Mouse (Mus musculus) ovary, postnatal 14 days (tissue): Measurements from ENCODE around the gene Elf2.
"Not testable (repeated sequence)": the region's sequence is repeated elsewhere in the genome, so short reads cannot be mapped to it uniquely, and the experiment has no call there.

ENCODE experiments used
- DNase-seq: peaks from one replicate; pipeline ENCODE4 v3.0.0; 2022; ENCODE audit warnings: low spot score

The Elf2 gene

DNA sequence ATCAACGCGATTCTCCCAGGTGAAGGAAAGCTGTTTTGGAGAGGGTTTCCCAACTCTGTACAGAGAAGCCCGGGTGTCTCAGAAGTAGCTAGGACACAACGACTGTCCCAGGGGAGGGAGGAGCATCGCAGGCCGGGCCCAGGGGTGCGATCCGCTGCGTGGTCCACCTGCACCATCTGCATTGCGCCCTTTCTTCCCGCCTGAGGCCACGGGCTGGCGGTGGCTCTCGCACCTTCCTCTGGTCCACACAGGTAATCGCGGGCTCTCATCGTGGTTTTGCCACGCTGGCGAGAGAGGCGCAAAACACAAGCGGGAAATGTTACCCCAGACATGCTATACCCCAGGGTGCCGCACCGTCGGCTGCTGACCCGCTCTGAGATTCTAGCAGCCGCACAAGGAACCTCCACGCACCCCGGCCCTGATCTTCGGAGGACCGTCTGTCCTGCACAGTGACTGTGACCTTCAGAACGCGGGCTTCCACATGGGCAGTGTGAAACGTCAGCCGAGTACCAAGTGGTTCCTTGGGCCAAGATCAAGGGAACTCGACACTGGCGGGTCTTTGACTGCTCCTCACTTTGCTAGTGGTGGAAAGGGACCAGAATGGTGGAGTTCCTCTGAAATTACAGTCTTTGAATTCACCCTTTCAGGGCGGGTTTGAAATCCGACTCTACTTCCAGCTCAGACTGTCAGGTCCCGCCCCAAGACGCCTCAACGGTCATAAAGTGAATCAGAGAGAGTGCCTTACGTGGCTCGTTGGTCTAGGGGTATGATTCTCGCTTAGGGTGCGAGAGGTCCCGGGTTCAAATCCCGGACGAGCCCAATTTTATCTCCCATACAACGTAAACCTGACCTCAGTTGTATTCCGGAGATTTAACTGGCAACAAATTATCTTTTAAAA lies 18.4 kb upstream of the Elf2 start:
- peak; percentile 61 for DNase-seq

DNA sequence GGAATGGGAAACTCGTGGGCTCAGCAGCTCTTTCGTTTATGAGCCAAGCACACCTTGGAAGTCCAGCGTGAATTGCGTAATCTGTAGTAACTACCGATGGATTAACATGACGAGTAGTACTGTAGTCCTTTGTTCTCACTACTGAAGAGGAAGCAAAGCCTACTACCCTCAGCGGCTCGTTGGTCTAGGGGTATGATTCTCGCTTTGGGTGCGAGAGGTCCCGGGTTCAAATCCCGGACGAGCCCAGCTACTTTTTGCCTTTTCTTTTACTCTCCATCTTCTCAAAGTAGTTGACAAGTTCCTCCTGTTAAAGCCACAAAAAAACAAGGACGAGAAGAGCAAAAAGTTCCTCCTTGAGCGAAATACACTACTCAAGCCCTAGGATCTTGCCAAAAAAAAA lies 17.7 kb upstream of the Elf2 start:
- DNase-seq, result peak; percentile 58

DNA sequence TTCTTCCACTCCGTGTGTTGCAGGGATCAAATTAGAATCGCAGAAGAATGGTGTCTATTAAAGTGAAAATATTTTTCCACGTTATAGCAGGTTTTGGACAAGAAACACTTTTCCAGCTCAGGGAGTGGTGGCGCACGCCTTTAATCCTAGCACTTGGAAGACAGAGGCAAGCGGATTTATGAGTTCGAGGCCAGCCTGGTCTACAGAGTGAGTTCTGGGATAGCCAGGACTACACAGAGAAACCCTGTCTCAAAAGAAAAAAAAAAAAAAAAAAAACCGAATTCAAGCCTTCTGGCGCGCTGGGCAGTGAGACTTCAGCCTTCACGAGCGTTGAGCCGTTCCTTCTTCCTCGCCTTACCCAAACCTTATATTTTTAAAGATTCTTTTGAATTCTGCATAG lies 17.2 kb upstream of the Elf2 start:
- no peak for DNase-seq

DNA sequence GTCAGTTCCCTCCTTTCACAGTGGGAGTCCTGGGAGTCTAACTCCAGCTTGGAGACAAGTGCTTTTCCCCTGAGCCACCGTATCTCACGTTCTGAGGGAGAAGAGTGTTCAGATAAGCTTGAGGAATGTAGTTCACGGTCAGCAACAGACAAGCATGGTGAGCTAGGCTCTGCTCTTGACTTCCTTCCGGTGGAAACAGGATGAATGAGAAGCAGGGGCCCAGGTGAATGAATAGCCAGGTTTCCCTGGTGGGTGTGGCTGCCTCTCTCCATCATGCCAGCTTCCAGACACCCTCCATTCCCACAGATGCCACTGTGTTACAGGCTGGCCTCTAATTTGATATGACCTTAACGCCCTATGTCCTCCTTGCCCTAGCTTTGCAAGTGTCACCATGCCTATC lies 16.6 kb upstream of the Elf2 start:
- DNase-seq, result no peak

DNA sequence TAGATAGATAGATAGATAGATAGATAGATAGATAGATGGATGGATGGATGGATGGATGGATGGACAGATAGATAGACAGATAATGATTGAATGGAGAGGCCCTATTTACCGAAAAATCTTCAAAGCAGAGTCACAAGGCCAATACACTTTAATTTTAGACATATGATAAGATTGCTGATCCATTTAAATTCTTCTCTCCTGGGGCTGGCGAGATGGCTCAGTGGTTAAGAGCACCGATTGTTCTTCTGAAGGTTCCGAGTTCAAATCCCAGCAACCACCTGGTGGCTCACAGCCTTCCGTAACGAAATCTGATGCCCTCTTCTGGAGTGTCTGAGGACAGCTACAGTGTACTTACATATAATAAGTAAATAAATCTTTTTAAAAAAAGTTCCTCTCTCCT lies 14.5 kb upstream of the Elf2 start:
- DNase-seq, result not testable (repeated sequence)

GRCm38 (mm10) chr3:51354034-51354427 lies 13.6 kb upstream of the Elf2 start:
- no peak for DNase-seq

DNA sequence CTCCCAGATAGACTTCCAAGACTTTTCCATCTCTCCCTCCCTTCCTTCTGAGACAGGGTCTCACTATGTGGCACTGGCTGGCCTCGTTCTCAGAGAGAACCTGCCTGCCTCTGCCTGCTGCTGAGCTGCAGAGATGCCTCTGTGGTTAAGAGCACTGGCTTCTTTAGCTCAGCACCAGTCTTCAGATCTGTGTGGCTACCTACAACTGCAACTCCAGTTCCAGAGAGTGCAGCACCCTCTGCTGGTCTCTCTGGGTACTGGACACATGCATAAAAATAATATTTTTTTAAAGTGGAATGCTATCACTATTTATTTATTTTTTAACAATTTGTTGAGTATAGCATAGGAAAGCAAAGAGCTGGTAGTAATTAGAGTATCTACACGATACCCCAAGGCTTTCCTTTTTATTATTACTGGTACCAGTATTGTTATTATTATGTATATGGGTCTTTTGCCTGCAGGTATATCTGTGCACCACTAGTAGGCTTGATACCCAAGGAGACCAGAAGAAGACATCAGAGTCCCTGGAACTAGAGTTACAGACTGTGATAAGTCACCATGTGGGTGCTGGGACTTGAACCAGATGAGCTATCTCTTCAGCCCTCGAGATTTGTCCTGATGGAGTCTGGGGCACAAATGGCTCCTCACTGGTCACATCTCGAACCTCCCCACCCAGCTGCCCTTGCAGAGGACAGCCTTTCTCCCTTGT lies 13.0 kb upstream of the Elf2 start:
- no peak for DNase-seq

DNA sequence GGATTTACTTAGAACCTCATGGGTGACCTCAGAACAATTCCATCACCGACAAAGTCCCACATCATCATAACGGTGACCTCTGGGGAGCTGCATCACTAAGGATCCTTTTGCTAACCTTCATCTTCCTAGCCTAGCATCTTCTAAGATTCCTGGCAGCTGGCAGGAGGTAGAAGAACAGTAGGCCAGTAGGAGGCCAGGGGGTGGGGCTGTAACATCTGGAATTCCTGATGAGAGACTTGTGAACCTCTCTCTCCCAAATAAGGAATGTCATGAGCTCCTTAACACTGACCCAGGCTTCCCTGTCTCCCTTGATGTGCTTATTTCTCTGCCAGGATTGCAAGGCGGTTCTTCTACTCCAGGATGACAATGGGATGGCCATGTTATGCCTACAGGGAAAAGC lies 10.3 kb upstream of the Elf2 start:
- DNase-seq, result no peak

DNA sequence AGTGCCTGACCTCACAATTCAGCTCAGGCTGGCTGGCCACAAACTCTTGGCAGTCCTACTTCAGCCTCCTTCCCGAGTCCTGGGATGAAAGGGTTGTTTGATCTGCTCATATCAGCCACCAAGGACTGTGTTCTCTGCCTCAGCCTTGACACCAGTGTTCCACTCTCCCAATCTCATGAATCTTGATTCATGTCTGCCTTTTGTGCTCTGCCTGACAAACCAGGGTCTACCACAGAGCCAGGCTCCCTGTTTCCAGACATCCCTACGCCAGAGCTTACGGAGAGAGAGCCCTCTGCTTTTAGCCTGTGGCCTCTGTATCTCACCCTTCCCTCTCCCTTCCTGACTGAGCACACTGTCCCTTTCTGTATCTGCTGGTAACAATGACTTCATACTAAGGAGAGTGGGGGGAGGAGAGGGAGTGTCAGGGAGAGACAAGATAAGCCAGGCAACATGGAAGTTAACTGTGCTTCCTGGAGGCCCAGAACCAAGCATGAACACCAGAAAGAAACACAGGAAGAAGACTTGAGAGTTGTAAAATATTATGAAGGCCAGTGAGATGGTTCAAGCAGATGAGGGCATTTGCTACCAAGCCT lies 8.3 kb upstream of the Elf2 start:
- no peak for DNase-seq

GRCm38 (mm10) chr3:51345017-51345416 lies 4.6 kb upstream of the Elf2 start:
- not testable (repeated sequence) for DNase-seq

DNA sequence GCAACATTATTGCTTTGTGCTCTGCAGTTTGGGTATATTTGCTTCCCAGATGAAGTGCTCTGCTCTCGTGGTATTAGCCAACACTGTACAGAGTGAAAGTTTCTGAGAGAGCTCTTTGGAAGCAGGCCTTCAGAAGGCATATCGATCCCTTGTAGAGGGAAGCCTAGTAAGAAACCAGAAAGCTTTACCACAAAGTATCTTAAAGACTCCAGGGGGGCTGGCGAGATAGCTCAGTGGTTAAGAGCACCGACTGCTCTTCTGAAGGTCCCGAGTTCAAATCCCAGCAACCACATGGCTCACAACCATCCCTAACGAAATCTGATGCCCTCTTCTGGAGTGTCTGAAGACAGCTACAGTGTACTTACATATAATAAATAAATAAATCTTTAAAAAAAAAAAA lies 3.7 kb upstream of the Elf2 start:
- not testable (repeated sequence) for DNase-seq

- no peak for DNase-seq
Measured at GRCm38 (mm10) chr3:51343260-51343659, 2.8 kb upstream of the Elf2 start.

GRCm38 (mm10) chr3:51342152-51342551 lies 1.7 kb upstream of the Elf2 start:
- no peak for DNase-seq

DNA sequence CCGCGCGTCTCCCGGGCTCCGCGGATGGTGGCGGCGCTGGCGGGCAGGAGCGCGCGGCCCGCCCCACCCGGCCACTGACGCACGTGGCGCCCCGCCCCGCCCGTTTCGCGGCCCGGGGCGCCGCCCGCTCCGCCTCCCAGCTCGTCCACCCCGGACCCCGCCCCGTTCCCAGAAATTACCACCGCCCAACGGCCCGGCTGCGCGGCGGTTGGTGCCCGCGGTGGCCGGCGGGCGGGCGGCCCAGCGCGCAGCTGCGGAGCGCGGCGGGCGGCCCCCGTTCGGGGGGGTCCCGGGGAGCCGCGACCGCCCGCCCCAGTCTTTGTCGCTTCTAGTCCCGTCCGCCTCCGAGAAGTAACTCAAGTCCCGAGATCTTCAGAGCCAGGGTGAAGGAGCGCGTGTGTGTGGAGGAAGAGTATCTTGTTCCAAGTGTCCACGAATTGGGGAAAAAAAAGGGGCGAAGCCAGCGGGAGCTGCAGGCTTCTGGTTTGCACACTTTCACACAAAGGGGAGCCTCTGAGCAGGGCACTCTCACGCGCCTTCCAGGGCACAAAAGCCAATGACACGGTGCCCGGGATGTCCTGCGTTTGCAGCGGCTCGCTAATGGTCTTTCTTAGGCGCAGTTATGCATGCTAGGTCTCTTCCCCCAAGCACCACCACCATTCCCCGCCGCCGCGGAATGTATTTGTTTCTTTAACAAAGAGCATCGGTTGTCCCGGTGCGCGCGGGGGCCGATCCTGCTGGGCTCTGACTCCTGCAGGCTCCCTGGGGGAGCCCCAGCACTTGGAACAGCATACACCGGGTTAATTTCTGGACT lies 1.0 kb upstream of the Elf2 start:
- peak; percentile 74 for DNase-seq

GRCm38 (mm10) chr3:51339734-51340551 lies 520 bp downstream of the Elf2 start:
- DNase-seq, result peak; percentile 14

DNA sequence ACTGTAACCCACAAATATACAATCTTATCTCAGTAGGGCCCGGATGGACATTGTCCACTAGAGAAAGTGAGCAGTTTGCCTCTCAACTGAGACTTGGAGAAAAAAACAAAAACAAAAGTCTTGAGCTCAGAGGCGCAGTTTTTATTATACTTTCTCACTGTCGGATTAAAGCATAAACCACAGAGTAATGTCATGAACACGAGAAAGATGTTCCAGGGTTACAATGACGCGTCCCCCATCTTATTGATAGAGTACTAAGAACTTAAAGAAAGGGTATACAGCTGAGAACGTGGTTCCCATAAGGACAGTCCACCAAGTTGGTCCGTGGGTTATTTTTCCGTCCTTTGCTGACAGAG lies 1.1 kb downstream of the Elf2 start:
- DNase-seq, result no peak

GRCm38 (mm10) chr3:51335378-51335777 lies 5.1 kb downstream of the Elf2 start:
- no peak for DNase-seq

DNA sequence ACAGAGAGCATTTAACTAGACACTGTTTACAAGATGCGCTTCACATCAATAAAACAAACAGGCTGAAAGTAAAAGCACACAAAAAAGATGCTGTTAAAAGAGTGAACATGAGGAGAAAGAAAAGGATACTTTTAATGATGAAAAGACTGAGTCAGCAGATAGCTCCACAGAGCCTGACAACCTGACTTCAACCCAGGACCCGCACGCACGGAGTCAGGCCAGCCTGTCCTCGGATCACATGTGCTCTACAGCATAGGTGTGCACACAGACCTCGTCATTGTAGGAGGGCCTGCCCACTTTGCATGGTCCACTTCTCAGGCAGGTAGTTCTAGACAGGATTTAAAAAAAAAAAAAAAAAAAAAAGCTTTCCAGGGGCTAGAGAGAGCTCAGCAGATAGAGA lies 6.5 kb downstream of the Elf2 start:
- no peak for DNase-seq

- DNase-seq, result no peak
Measured at GRCm38 (mm10) chr3:51333234-51333889, 7.1 kb downstream of the Elf2 start.

GRCm38 (mm10) chr3:51330086-51330485 lies 10.4 kb downstream of the Elf2 start:
- DNase-seq, result no peak

DNA sequence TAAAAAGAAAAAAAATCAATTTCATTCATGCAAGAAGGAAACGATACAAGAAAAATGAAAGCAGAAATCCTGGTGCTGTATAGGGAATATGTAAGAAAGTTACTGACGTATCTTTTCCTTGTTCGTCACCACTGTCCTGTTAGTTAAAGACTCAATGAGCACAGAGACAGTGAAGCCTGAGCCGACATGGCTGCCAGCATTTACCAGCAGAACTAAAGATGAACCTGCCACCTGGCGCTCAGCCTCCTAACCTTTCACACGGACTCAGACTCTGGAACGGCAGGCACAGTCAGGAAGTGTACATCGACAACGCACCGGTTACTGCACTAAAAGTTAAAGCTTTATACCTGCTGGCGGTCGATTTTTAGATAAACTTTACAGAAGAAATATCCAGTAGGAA lies 11.9 kb downstream of the Elf2 start:
- no peak for DNase-seq
